Mouse (Mus musculus): ENCODE results near the gene B4gat1. TPM values are rescaled to one million over a fixed set of nuclear protein-coding genes. Genes with fewer than 3 reads are reported as not detected.
A peak's percentile ranks its signal among the peaks of the same experiment; 100 is the strongest.
"Not testable (repeated sequence)": the region's sequence is repeated elsewhere in the genome, so short reads cannot be mapped to it uniquely, and the experiment has no call there.

The B4gat1 gene
- polyA plus RNA-seq, 1 experiment = 0.15 TPM

- Histone ChIP-seq H3K27me3 (ENCODE audit: control insufficient read depth) (peaks cover 63% of the 10 kb centered on the region), H3K9me3 (ENCODE audit: control insufficient read depth, low read length) (peaks cover 3% of the 10 kb centered on the region), H3K4me3 (replicated peaks) (peak overlapping the region; percentile 62), H3K4me1 (ENCODE audit: control insufficient read depth) (peaks cover 59% of the 10 kb centered on the region), H3K36me3 (ENCODE audit: control insufficient read depth) (no peaks in the 10 kb centered on the region)
- no peak for TF ChIP-seq TAL1 (IDR thresholded peaks at IDR 0.05; ENCODE audit: low read length)
- no peak for TF ChIP-seq GATA1 (IDR thresholded peaks at IDR 0.05; ENCODE audit: low read length)
Measured at GRCm38 (mm10) chr19:5072389-5073019, 33.9 kb downstream of the B4gat1 start.

GRCm38 (mm10) chr19:5073028-5073427 lies 34.4 kb downstream of the B4gat1 start:
- H3K9me3 ChIP-seq (ENCODE audit: control insufficient read depth, low read length) = peaks cover 3% of the 10 kb centered on the region
- peaks cover 54% of the 10 kb centered on the region for H3K4me1 ChIP-seq (ENCODE audit: control insufficient read depth)
- H3K4me3 ChIP-seq (replicated peaks) = peak overlapping the region; percentile 62
- TF ChIP-seq TAL1 (IDR thresholded peaks at IDR 0.05; ENCODE audit: low read length) = no peak
- TF ChIP-seq GATA1 (IDR thresholded peaks at IDR 0.05; ENCODE audit: low read length) = no peak
- H3K27me3 ChIP-seq (ENCODE audit: control insufficient read depth) = peaks cover 59% of the 10 kb centered on the region
- no peaks in the 10 kb centered on the region for H3K36me3 ChIP-seq (ENCODE audit: control insufficient read depth)

GRCm38 (mm10) chr19:5073518-5073917 lies 34.9 kb downstream of the B4gat1 start:
- no peaks in the 10 kb centered on the region for H3K36me3 ChIP-seq (ENCODE audit: control insufficient read depth)
- peaks cover 49% of the 10 kb centered on the region for H3K4me1 ChIP-seq (ENCODE audit: control insufficient read depth)
- TF ChIP-seq GATA1 (IDR thresholded peaks at IDR 0.05; ENCODE audit: low read length) (no peak), TAL1 (IDR thresholded peaks at IDR 0.05; ENCODE audit: low read length) (no peak)
- H3K9me3 ChIP-seq (ENCODE audit: control insufficient read depth, low read length) = peaks cover 3% of the 10 kb centered on the region
- H3K4me3 ChIP-seq (replicated peaks) = no peak overlapping the region
- peaks cover 58% of the 10 kb centered on the region for H3K27me3 ChIP-seq (ENCODE audit: control insufficient read depth)

- TF ChIP-seq GATA1 (IDR thresholded peaks at IDR 0.05; ENCODE audit: low read length) = no peak
- TF ChIP-seq TAL1 (IDR thresholded peaks at IDR 0.05; ENCODE audit: low read length) = no peak
- no peak overlapping the region for H3K4me3 ChIP-seq (replicated peaks)
- peaks cover 3% of the 10 kb centered on the region for H3K9me3 ChIP-seq (ENCODE audit: control insufficient read depth, low read length)
- H3K36me3 ChIP-seq (ENCODE audit: control insufficient read depth) = no peaks in the 10 kb centered on the region
- H3K27me3 ChIP-seq (ENCODE audit: control insufficient read depth) = peaks cover 72% of the 10 kb centered on the region
- no peaks in the 10 kb centered on the region for H3K4me1 ChIP-seq (ENCODE audit: control insufficient read depth)
Measured at GRCm38 (mm10) chr19:5079279-5079678, 40.7 kb downstream of the B4gat1 start.

GRCm38 (mm10) chr19:5082005-5082404 lies 43.4 kb downstream of the B4gat1 start:
- Histone ChIP-seq H3K9me3 (ENCODE audit: control insufficient read depth, low read length) (peaks cover 4% of the 10 kb centered on the region; the same call in 1 of the 2 replicates), H3K36me3 (ENCODE audit: control insufficient read depth) (no peaks in the 10 kb centered on the region), H3K27me3 (ENCODE audit: control insufficient read depth) (peaks cover 80% of the 10 kb centered on the region), H3K4me1 (ENCODE audit: control insufficient read depth) (peaks cover 15% of the 10 kb centered on the region), H3K4me3 (replicated peaks) (no peak overlapping the region)
- TF ChIP-seq TAL1 (IDR thresholded peaks at IDR 0.05; ENCODE audit: low read length) (no peak), GATA1 (IDR thresholded peaks at IDR 0.05; ENCODE audit: low read length) (no peak)

GRCm38 (mm10) chr19:5082596-5082995 lies 44.0 kb downstream of the B4gat1 start:
- H3K4me3 ChIP-seq (replicated peaks) = no peak overlapping the region
- H3K36me3 ChIP-seq (ENCODE audit: control insufficient read depth) = no peaks in the 10 kb centered on the region
- peaks cover 4% of the 10 kb centered on the region; the same call in 1 of the 2 replicates for H3K9me3 ChIP-seq (ENCODE audit: control insufficient read depth, low read length)
- H3K27me3 ChIP-seq (ENCODE audit: control insufficient read depth) = peaks cover 85% of the 10 kb centered on the region
- H3K4me1 ChIP-seq (ENCODE audit: control insufficient read depth) = peaks cover 21% of the 10 kb centered on the region
- TF ChIP-seq TAL1 (IDR thresholded peaks at IDR 0.05; ENCODE audit: low read length) (no peak), GATA1 (IDR thresholded peaks at IDR 0.05; ENCODE audit: low read length) (no peak)

- Histone ChIP-seq H3K9me3 (ENCODE audit: control insufficient read depth, low read length) (peaks cover 4% of the 10 kb centered on the region; the same call in 1 of the 2 replicates), H3K4me1 (ENCODE audit: control insufficient read depth) (peaks cover 35% of the 10 kb centered on the region), H3K4me3 (replicated peaks) (no peak overlapping the region), H3K27me3 (ENCODE audit: control insufficient read depth) (peaks cover 81% of the 10 kb centered on the region), H3K36me3 (ENCODE audit: control insufficient read depth) (no peaks in the 10 kb centered on the region)
- TF ChIP-seq TAL1 (IDR thresholded peaks at IDR 0.05; ENCODE audit: low read length) (no peak), GATA1 (IDR thresholded peaks at IDR 0.05; ENCODE audit: low read length) (no peak)
Measured at GRCm38 (mm10) chr19:5083961-5084833, 45.6 kb downstream of the B4gat1 start.

- Histone ChIP-seq H3K4me1 (ENCODE audit: control insufficient read depth) (peaks cover 41% of the 10 kb centered on the region), H3K4me3 (replicated peaks) (peak overlapping the region; percentile 56), H3K27me3 (ENCODE audit: control insufficient read depth) (peaks cover 78% of the 10 kb centered on the region), H3K9me3 (ENCODE audit: control insufficient read depth, low read length) (peaks cover 4% of the 10 kb centered on the region; the same call in 1 of the 2 replicates), H3K36me3 (ENCODE audit: control insufficient read depth) (peaks cover 4% of the 10 kb centered on the region)
- TF ChIP-seq TAL1 (IDR thresholded peaks at IDR 0.05; ENCODE audit: low read length) = no peak
- no peak for TF ChIP-seq GATA1 (IDR thresholded peaks at IDR 0.05; ENCODE audit: low read length)
Measured at GRCm38 (mm10) chr19:5084834-5085144, 46.2 kb downstream of the B4gat1 start.

GRCm38 (mm10) chr19:5085145-5085863 lies 46.7 kb downstream of the B4gat1 start, which contains the start of gene Tmem151a:
Tmem151a (minus strand) TSS chr19:5085531.
- Histone ChIP-seq H3K36me3 (ENCODE audit: control insufficient read depth) (peaks cover 6% of the 10 kb centered on the region), H3K4me1 (ENCODE audit: control insufficient read depth) (peaks cover 42% of the 10 kb centered on the region), H3K27me3 (ENCODE audit: control insufficient read depth) (peaks cover 72% of the 10 kb centered on the region), H3K9me3 (ENCODE audit: control insufficient read depth, low read length) (peaks cover 4% of the 10 kb centered on the region; the same call in 1 of the 2 replicates), H3K4me3 (replicated peaks) (peak within 1 kb of the TSS; percentile 56)
- TF ChIP-seq GATA1 (IDR thresholded peaks at IDR 0.05; ENCODE audit: low read length) (no peak), TAL1 (IDR thresholded peaks at IDR 0.05; ENCODE audit: low read length) (no peak)

GRCm38 (mm10) chr19:5086533-5086932 lies 47.9 kb downstream of the B4gat1 start:
- H3K36me3 ChIP-seq (ENCODE audit: control insufficient read depth) = peaks cover 19% of the 10 kb centered on the region
- not testable (repeated sequence) for H3K9me3 ChIP-seq (ENCODE audit: control insufficient read depth, low read length); H3K4me3 ChIP-seq (replicated peaks)
- peaks cover 42% of the 10 kb centered on the region for H3K4me1 ChIP-seq (ENCODE audit: control insufficient read depth)
- peaks cover 60% of the 10 kb centered on the region for H3K27me3 ChIP-seq (ENCODE audit: control insufficient read depth)
